Mouse (Mus musculus) lung, adult 2 months (tissue): ENCODE results near the gene Ntpcr. TPM values are rescaled to one million over a fixed set of nuclear protein-coding genes. Genes with fewer than 3 reads are reported as not detected.

Source experiments
- DNase-seq: peaks from one replicate; pipeline ENCODE4 v3.0.0; 2022
- H3K4me1 ChIP-seq: fragments of 200-500 bp; 2 replicates; pipeline ENCODE4 v1.6.1; 2011; ENCODE audit warnings: low read length; ENCODE audit not compliant: control insufficient read depth, insufficient read depth
- H3K4me3 ChIP-seq: fragments of 200-500 bp; replicated peaks from 2 replicates; pipeline ENCODE3; 2011; ENCODE audit warnings: low read depth, mild to moderate bottlenecking, control low read depth, low read length; ENCODE audit errors: extremely low read depth
- CTCF ChIP-seq: fragments of 200-500 bp; IDR thresholded peaks from 2 replicates; pipeline ENCODE4 v1.5.1; 2011; ENCODE audit warnings: mild to moderate bottlenecking, low read length, control low read depth; ENCODE audit not compliant: insufficient read depth
- POLR2A ChIP-seq: fragments of 200-500 bp; IDR thresholded peaks from 2 replicates; pipeline ENCODE4 v1.6.1; 2011; ENCODE audit warnings: low read depth, mild to moderate bottlenecking, control low read depth, low read length, borderline replicate concordance; ENCODE audit errors: extremely low read depth
- WGBS: fragments of 180-500 bp; shearing (Covaris S2); methylation state at CpG from one replicate; pipeline ENCODE4 v1.1.7; 2018; 5-methylcytosine and 5-hydroxymethylcytosine counted together
- polyA plus RNA-seq: library from polyadenylated mRNA; depleted of rRNA; stranded (reverse); fragments of >200 nt; gene quantifications from 2 replicates; pipeline ENCODE4 v1.2.3, GENCODE M21; 2012; rRNA removed

Gene Ntpcr
- polyA plus RNA-seq = 14.4 and 15.9 TPM in 2 replicates

DNA sequence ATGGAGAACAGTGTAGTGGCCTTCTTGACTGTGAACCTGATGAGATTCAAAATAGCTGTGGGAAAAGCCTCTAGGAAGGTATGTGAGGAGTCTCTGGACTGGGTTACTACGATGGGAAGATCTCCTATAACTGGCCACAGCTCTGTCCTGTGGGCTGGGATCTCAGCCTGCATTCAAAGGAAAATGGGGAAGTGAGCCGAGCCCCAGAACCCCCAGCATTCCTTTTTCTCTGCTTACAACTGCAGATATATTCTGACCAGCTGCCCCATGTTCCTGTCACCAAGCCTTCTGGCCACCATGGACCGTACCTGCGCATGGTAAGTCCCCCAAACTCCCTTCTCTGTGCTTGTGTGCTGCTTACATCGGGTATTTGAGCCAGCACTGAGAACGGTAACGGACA lies at the start of gene Ntpcr:
TSS of gene Ntpcr (plus strand) at position 218 of the 400 bp plus-strand sequence.
- Histone ChIP-seq H3K4me3 (no peak within 1 kb of the TSS), H3K4me1 (0 out of 2 replicates have a peak, but pooled peaks cover 2% of the 10 kb centered on the region)
- TF ChIP-seq POLR2A (no peak), CTCF (no peak)
- no peak for DNase-seq
- WGBS = 70% methylated on average over 7 of the region's 7 CpGs

DNA sequence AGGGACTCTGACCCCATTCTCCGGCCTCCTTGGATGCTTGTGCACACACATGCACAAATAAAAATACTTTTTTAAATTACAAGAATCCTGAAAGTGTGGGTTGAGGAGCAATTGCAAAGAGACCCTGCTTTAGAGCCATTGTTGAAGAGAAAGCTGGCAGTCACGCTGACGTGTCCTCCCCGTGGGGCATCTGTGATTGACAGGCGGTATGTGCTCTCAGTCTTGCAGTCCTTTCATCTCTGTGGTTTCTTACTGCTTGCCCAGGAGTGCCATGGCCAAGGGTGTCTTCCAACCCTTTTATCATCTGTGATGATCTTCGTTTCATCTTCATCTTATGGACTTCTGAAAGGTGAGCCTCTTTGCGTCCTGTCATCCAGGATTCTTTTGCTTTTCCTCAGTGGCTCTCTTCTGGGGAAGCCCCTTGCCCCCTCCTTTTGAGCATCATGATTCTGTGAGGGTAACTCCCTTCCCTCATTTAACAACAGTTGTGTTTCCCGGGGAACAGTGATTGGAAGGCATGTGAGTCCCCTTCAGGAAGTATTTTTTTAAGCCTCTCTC lies 48.8 kb upstream of the Ntpcr start:
- TF ChIP-seq CTCF = no peak
- no peak for TF ChIP-seq POLR2A
- DNase-seq = no peak
- Histone ChIP-seq H3K4me3 (no peak overlapping the region), H3K4me1 (no peaks in the 10 kb centered on the region)
- 46% methylated on average over 8 of the region's 8 CpGs for WGBS

DNA sequence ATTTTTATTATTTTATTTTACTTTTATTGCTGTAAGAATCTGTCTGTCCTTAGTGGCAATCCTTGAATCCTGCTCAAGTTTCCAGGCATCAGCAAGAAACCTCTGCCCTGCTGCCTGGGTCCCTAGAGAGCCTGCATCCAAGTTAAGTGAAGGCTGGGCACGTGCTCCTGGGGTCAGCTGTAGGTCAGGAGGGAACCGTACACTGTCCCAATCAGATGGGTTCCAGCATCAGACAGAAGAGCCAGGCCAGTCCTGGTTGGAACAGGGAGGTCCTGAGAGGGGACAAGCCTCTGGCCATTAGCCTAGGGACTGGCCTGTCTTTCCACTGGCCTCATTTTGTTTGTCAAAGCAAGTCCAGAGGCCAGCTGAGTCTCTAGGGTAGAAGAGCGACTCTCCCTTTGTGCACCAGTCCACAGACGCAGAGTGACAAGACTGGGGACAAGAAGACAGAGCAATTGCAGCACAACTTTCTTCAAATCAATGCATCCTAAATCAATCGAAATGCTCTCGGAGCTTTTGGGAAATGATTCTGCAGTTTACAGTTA lies 44.5 kb upstream of the Ntpcr start:
- no peak for DNase-seq
- 70% methylated on average over 6 of the region's 6 CpGs for WGBS
- no peaks in the 10 kb centered on the region for H3K4me1 ChIP-seq
- H3K4me3 ChIP-seq = no peak overlapping the region
- TF ChIP-seq CTCF (no peak), POLR2A (no peak)

DNA sequence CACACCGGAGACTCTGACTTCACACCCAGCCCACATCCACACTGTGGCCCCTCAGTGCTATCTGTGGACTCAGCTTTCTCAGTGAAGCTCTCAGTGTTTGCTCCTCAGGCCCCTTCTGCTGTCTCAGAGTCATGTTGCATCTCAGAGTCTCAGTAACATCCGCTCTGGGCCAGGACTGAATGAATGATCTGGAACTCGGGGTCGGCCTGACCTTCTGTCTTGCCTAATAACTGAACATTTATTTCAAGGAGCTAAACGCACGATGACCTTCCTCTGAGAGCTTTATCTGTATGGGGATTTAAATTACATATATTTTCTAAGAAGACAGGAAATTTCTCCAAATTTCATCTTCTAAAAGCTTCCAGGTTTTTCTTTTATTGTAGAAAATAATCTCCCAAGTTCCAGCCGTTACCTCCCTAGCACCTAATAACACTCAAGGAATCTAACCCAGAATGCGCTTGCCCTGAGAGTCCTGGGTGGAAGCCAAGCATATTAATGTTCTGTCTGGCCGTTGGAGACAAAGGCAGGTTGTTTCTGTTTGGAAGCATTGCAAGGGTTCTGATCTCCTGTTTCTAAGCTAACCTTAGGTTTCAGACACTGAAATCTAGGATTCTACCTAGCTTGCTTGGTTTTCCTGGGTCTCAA lies 43.4 kb upstream of the Ntpcr start:
- H3K4me1 ChIP-seq = no peaks in the 10 kb centered on the region
- H3K4me3 ChIP-seq = no peak overlapping the region
- TF ChIP-seq POLR2A (no peak), CTCF (no peak)
- DNase-seq = no peak
- WGBS = 60% methylated on average over 9 of the region's 9 CpGs

DNA sequence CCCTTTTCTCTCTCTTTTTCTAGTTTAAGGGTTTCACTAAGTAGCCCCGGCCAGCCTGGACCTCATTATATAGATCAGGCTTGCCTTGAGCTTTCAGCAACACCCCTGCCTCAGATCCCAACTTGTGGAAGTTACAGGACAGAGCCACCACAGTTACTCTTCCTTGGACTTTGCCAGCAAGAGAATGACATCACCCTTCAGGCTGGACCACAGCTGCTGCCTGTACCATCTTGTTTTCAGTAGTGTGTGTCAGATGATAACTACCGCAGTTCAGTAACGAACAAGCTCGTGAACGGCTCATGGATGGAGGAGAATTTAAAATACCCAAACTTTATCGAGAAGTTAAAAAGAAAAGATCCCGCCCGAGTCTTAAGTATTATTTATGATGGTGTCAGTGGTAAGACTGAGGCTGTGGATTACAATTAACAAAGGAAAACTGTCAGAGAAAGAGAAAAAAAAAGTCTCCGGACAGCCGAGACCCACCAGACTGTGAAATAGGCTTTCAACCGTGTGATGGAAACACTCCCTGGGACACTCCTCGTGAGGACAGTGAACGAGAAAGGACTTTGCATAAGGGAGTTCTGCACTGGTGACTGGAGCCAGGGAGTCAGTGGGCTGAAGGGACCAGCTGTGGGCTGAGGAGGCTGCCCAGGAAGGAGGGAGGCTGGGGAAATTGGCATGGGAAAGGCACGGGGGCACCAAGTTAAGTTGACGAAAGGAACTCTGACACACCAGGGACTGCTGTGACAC lies 39.4 kb upstream of the Ntpcr start:
- DNase-seq = no peak
- H3K4me3 ChIP-seq = no peak overlapping the region
- no peaks in the 10 kb centered on the region for H3K4me1 ChIP-seq
- 82% methylated on average over 15 of the region's 15 CpGs for WGBS
- TF ChIP-seq CTCF (no peak), POLR2A (no peak)

DNA sequence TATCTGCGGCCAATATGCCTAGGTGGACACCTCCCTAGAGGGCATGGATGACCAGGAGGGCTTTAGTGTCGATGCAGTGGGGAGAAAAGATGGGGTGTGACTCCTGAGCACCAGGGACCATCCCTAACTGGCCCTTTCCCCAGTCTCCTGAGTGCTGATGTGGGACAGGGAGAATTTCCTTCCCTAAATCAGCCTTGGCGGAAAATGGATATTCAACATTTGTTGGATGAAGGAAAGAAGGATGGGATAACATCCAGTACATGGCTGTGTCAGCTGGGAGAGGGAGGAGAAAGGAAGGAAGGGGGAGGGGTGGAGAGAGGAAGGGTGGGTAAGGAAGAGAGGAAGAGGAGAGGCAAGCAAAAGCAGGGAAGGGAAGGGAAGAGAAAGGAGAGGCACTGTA lies 38.8 kb upstream of the Ntpcr start:
- WGBS = 79% methylated on average over 3 of the region's 3 CpGs
- DNase-seq = no peak
- Histone ChIP-seq H3K4me3 (no peak overlapping the region), H3K4me1 (no peaks in the 10 kb centered on the region)
- no peak for TF ChIP-seq CTCF
- no peak for TF ChIP-seq POLR2A

DNA sequence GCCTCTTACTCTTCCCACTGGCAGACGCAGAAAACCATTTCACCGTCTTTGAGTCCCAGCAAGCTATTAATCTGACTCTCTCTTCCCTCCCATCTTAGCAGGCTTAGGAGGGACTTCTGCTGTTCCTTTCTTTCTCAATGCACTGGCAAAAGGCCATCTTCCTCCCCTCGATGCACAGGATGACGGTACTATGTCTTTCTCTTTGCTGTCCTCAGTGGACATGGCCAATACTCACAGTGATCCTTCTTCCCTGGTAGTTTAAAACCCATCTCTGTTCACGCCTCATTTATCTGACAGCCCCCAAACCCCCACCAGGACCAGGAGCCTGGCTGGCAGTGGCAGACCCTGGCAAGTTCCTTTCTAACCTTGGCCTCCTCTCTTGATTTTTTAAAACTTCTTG lies 37.3 kb upstream of the Ntpcr start:
- Histone ChIP-seq H3K4me3 (no peak overlapping the region), H3K4me1 (no peaks in the 10 kb centered on the region)
- WGBS = 43% methylated on average over 5 of the region's 5 CpGs
- no peak for DNase-seq
- no peak for TF ChIP-seq CTCF
- no peak for TF ChIP-seq POLR2A

DNA sequence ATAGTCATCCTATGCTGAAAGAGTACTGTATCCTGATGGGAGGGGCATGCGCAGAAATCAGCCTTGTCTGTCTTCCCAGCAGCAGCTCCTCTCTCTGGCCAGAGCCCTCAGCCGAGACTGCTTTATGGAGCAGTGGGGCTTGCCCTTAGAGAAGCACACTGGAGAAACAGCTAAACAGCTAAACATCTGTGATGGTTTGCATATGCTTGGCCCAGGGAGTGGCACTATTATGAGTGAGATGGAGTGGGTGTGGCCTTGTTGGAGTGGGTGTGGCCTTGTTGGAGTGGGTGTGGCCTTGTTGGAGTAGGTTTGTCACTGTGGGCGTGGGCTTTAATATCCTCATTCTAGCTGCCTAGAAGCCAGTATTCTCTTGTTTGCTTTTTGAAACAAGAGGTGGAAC lies 36.6 kb upstream of the Ntpcr start:
- no peak overlapping the region for H3K4me3 ChIP-seq
- whole genome bisulfite sequencing = 83% methylated on average over 3 of the region's 3 CpGs
- DNase-seq = no peak
- no peaks in the 10 kb centered on the region for H3K4me1 ChIP-seq
- TF ChIP-seq POLR2A (no peak), CTCF (no peak)

DNA sequence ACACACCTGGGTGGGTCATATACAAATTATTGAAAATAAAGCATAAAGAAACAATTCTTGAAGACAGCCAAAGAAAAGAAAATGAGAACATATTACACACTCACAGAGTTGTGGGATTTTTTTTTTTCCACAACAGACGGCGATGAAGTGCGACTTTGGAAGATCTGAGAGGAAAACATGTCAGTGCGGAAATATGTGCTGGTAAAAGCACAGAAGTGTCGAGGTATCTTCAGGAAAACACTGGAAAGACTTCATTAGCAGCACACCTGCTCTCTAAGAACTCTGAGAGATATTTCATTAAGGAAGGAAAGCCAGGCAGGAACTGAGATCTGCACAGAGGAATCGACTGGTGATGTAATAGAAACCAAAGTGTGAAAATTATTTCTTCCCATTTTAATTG lies 33.8 kb upstream of the Ntpcr start:
- no peak for DNase-seq
- H3K4me1 ChIP-seq = no peaks in the 10 kb centered on the region
- 77% methylated on average over 6 of the region's 6 CpGs for WGBS
- no peak overlapping the region for H3K4me3 ChIP-seq
- TF ChIP-seq CTCF (no peak), POLR2A (no peak)
